In genomic region chr4:137929341-137930016, GRCm38 (mm10) we compare ENCODE assay signal across 11 mouse cellular contexts.
DNase-seq lines count a peak whose midpoint lies in the region; ATAC-seq and TF ChIP-seq lines count a peak whose summit lies in the region.
"Had no signal": no experiment of that assay in that cellular context is flagged by ENCODE, and none has a peak within 500 bp of the region (broad histone marks: within the 10 kb centered on the region; RNA-seq: fewer than 3 reads in every experiment).

No protein-coding gene starts in this region.

- ATAC-seq in lung, embryonic 15.5 days (ENCODE audit: borderline replicate concordance, extremely low read depth, low FRiP score, low TSS enrichment): no peak
- no peak for ATAC-seq in stomach, embryonic 14.5 days (ENCODE audit: insufficient number of reproducible peaks, insufficient read depth, low FRiP score, low read depth)
- ATAC-seq: forebrain, embryonic 15.5 days had no signal

- H3K27me3 ChIP-seq in lung, embryonic 15.5 days: peaks cover 28% of the 10 kb centered on the region; the same call in 1 of the 2 replicates
- no peaks in the 10 kb centered on the region for H3K27me3 ChIP-seq in stomach, embryonic 14.5 days (ENCODE audit: control insufficient read depth, insufficient read depth, low read length)
- H3K27me3 ChIP-seq: forebrain, embryonic 15.5 days had no signal

- no peak overlapping the region for H3K4me2 ChIP-seq in lung, embryonic 15.5 days
- no peak overlapping the region for H3K4me2 ChIP-seq in stomach, embryonic 14.5 days (replicated peaks; ENCODE audit: low read depth, low read length)

- WGBS in lung, embryonic 15.5 days: 43% methylated on average over 15 of the region's 15 CpGs
- WGBS in stomach, embryonic 14.5 days: 39% methylated on average over 15 of the region's 15 CpGs

- H3K27ac ChIP-seq in lung, embryonic 15.5 days: peak overlapping the region; percentile 91
- peak overlapping the region; percentile 91; the same call in 1 of the 2 replicates for H3K27ac ChIP-seq in stomach, embryonic 14.5 days (ENCODE audit: low read length)
- no peak overlapping the region for H3K27ac ChIP-seq in left cerebral cortex, adult 2 months

- DNase-seq in lung, postnatal 14 days: no peak
- peak; percentile 49 for DNase-seq in fibroblast of lung, adult 2 months (ENCODE audit: low read depth)
- DNase-seq in kidney, postnatal 10 days: peak; percentile 51
- DNase-seq in left cerebral cortex, adult 2 months (ENCODE audit: extremely low spot score in 1 of 2, low spot score in 2 of 2): no peak
- no peak for DNase-seq in layer of hippocampus, adult 8-10 months (ENCODE audit: low spot score in 2 of 2)
- no peak for DNase-seq in layer of hippocampus, postnatal 14 days (ENCODE audit: low spot score in 2 of 2)
- DNase-seq: right cerebral cortex, postnatal 14 days had no signal

- no peak overlapping the region for H3K4me3 ChIP-seq in lung, embryonic 15.5 days
- H3K4me3 ChIP-seq in stomach, embryonic 14.5 days (ENCODE audit: low read depth, low read length): no peak overlapping the region
- H3K4me3 ChIP-seq in left cerebral cortex, adult 2 months: no peak overlapping the region
- H3K4me3 ChIP-seq: forebrain, embryonic 15.5 days had no signal

- intact Hi-C loops in left cerebral cortex, adult 2 months (cut with DNase I): no loop called here

- H3K9ac ChIP-seq in lung, embryonic 15.5 days: no peak overlapping the region
- H3K9ac ChIP-seq in stomach, embryonic 14.5 days (replicated peaks; ENCODE audit: low read depth, low read length): no peak overlapping the region
- H3K9ac ChIP-seq: forebrain, embryonic 15.5 days had no signal

- no peaks in the 10 kb centered on the region for H3K9me3 ChIP-seq in lung, embryonic 15.5 days
- H3K9me3 ChIP-seq in stomach, embryonic 14.5 days (ENCODE audit: control insufficient read depth, low read depth, low read length): no peaks in the 10 kb centered on the region
- H3K9me3 ChIP-seq: forebrain, embryonic 15.5 days; G1E had no signal

- peaks cover 60% of the 10 kb centered on the region for H3K4me1 ChIP-seq in lung, embryonic 15.5 days
- peaks cover 36% of the 10 kb centered on the region for H3K4me1 ChIP-seq in stomach, embryonic 14.5 days (ENCODE audit: control insufficient read depth, insufficient read depth, low read length)

- peaks cover 3% of the 10 kb centered on the region; the same call in 1 of the 2 replicates for H3K36me3 ChIP-seq in lung, embryonic 15.5 days
- peaks cover 15% of the 10 kb centered on the region; the same call in 1 of the 2 replicates for H3K36me3 ChIP-seq in stomach, embryonic 14.5 days (ENCODE audit: control insufficient read depth, insufficient read depth, low read length)
- H3K36me3 ChIP-seq: G1E had no signal

- no peak for TF ChIP-seq CTCF in left cerebral cortex, adult 2 months (IDR thresholded peaks at IDR 0.05)

Comparison
In these comparisons a context has a peak if more than half of its experiments do, and no peak if none do; other contexts are left out.
1. DNase-seq: peak in fibroblast of lung, adult 2 months (single experiment) and kidney, postnatal 10 days (single experiment); none in lung, postnatal 14 days (single experiment), left cerebral cortex, adult 2 months (0 of 2), layer of hippocampus, adult 8-10 months (0 of 2) and layer of hippocampus, postnatal 14 days (0 of 2).